Comparison of ENCODE assay signal across 10 mouse cellular contexts in genomic region chr4:130906296-130906695, GRCm38 (mm10). TPM values are rescaled to one million over a fixed set of nuclear protein-coding genes. Genes with fewer than 3 reads are reported as not detected.
DNase-seq lines count a peak whose midpoint lies in the region; ATAC-seq and TF ChIP-seq lines count a peak whose summit lies in the region.
"Had no signal": no experiment of that assay in that cellular context is flagged by ENCODE, and none has a peak within 500 bp of the region (broad histone marks: within the 10 kb centered on the region; RNA-seq: fewer than 3 reads in every experiment).

No protein-coding gene starts in this region.

- DNase-seq in cerebellum, adult 11 months: peak; percentile 48
- DNase-seq in testis, postnatal 10 days (ENCODE audit: low spot score): peak; percentile 59
- DNase-seq in testis, postnatal 14 days (ENCODE audit: low spot score): no peak
- DNase-seq in gastrocnemius, postnatal 36 days: peak; percentile 74 to 76
- peak; percentile 70 for DNase-seq in limb, embryonic 14.5 days (ENCODE audit: low spot score)
- DNase-seq in retina, embryonic 14.5 days (ENCODE audit: low spot score): no peak

- ATAC-seq in cerebellum, adult (ENCODE audit: insufficient number of reproducible peaks, low FRiP score, low TSS enrichment): no peak
- peak; percentile 54 for ATAC-seq in limb, embryonic 14.5 days (ENCODE audit: low FRiP score, low read depth)
- ATAC-seq in megakaryocyte progenitor cell, adult 5-6 weeks (replicated peaks; ENCODE audit: poor library complexity): no peak

- no peak overlapping the region for H3K4me2 ChIP-seq in limb, embryonic 14.5 days (replicated peaks; ENCODE audit: low read depth, low read length, severe bottlenecking)

- H3K4me3 ChIP-seq in limb, embryonic 14.5 days (replicated peaks; ENCODE audit: low read length): no peak overlapping the region

- no peak overlapping the region for H3K9ac ChIP-seq in limb, embryonic 14.5 days (ENCODE audit: low read depth, low read length, severe bottlenecking)

- H3K27me3 ChIP-seq in limb, embryonic 14.5 days (ENCODE audit: control insufficient read depth, insufficient read depth, low read length): no peaks in the 10 kb centered on the region

- peak overlapping the region; percentile 44; the same call in 1 of the 2 replicates for H3K27ac ChIP-seq in limb, embryonic 14.5 days (replicated peaks; ENCODE audit: low read depth, low read length)
- H3K27ac ChIP-seq: macrophage had no signal

- 18% methylated on average over 8 of the region's 8 CpGs for WGBS in limb, embryonic 14.5 days

- H3K36me3 ChIP-seq in limb, embryonic 14.5 days (ENCODE audit: control insufficient read depth, insufficient read depth, low read length): no peaks in the 10 kb centered on the region

- intact Hi-C loops in gastrocnemius, postnatal 36 days (cut with DNase I): no loop called here

- TF ChIP-seq POLR2A in limb, embryonic 14.5 days (IDR thresholded peaks at IDR 0.05; ENCODE audit: borderline replicate concordance, extremely low read depth, insufficient read depth, insufficient read length): no peak

- H3K9me3 ChIP-seq in limb, embryonic 14.5 days (ENCODE audit: control insufficient read depth, low read length): no peaks in the 10 kb centered on the region

- peaks cover 27% of the 10 kb centered on the region for H3K4me1 ChIP-seq in limb, embryonic 14.5 days (ENCODE audit: control insufficient read depth, insufficient read depth, low read length)

RNA-seq across cellular contexts. Expression of gene Laptm5, which starts 6.6 kb away (rescaled TPM):
- total RNA-seq in gastrocnemius, postnatal 36 days (2021): 1 to 10 TPM; 4.4 to 7.9 TPM
- 45.5 and 55.1 TPM in 2 replicates for polyA plus RNA-seq in limb, embryonic 14.5 days (2012; rRNA removed)
- 69.2 and 75.8 TPM in 2 replicates for polyA plus RNA-seq in limb, embryonic 14.5 days (2014; fragmentation: Nextera tagmentation; extraction: Ambion mirVana)
- 431 and 454 TPM in 2 replicates for total RNA-seq in megakaryocyte progenitor cell, adult 5-6 weeks (2015)
- 127 and 133 TPM in 2 replicates for total RNA-seq in megakaryocyte progenitor cell, adult 5-6 weeks (2017)

RNA-seq across cellular contexts. Expression of gene Matn1, which starts 37.9 kb away (rescaled TPM):
- total RNA-seq in gastrocnemius, postnatal 36 days (2021): not detected
- 471 and 564 TPM in 2 replicates for polyA plus RNA-seq in limb, embryonic 14.5 days (2012; rRNA removed)
- 87.5 and 113 TPM in 2 replicates for polyA plus RNA-seq in limb, embryonic 14.5 days (2014; fragmentation: Nextera tagmentation; extraction: Ambion mirVana)
- total RNA-seq in megakaryocyte progenitor cell, adult 5-6 weeks (2015): not detected in 2 replicates
- total RNA-seq in megakaryocyte progenitor cell, adult 5-6 weeks (2017): not detected in 2 replicates
- polyA plus RNA-seq: C2C12 had no signal

Comparison
In these comparisons a context has a peak if more than half of its experiments do, and no peak if none do; other contexts are left out.
1. DNase-seq: peak in cerebellum, adult 11 months (single experiment), testis, postnatal 10 days (single experiment), gastrocnemius, postnatal 36 days (2 of 2) and limb, embryonic 14.5 days (single experiment); none in testis, postnatal 14 days (single experiment) and retina, embryonic 14.5 days (single experiment).
2. RNA of gene Laptm5, which starts 6.6 kb away (total RNA-seq): 127 to 454 TPM in megakaryocyte progenitor cell, adult 5-6 weeks; 4.4 to 7.9 TPM in gastrocnemius, postnatal 36 days; every median in the first group is over 10 times any median in the second.